Mouse (Mus musculus) right cerebral cortex, adult 2 months (tissue): ENCODE results near the gene Specc1.

ENCODE experiments used
- DNase-seq, 2 experiments: peaks; one replicate each; pipeline ENCODE4 v3.0.0; 2021 to 2022; ENCODE audit warnings: low spot score in 2 of 2

Specc1 gene

GRCm38 (mm10) chr11:62090321-62090720 is 133.8 kb downstream of the Specc1 start:
- no peak for DNase-seq

DNA sequence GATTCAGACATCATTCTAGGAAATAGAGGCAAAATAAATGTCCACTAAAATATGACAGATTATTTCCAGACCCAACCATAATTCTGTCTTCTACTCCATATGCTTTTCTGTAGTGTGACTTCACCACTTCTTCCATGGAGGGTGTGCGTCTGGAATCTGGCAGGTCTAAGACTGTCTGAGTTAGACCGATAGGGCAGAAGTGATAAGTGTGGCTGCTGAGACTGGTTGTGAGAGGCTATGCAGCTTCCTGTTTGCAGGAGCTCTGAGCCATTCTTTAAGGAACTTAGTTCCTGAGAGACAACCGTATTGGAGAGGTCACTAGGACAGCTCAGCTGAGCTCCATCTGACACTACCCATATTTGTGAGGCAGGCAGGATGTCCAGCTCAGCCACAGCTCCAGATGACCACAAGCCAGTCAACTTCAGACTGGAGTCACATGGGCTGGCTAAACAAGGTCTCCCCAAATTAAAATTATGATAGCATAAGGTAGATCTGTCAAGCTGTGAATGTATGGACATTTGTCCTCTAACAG is 146.9 kb downstream of the Specc1 start:
- DNase-seq: no peak

GRCm38 (mm10) chr11:62106401-62106871 is 149.9 kb downstream of the Specc1 start:
- DNase-seq: peak; percentile 36 to 62

DNA sequence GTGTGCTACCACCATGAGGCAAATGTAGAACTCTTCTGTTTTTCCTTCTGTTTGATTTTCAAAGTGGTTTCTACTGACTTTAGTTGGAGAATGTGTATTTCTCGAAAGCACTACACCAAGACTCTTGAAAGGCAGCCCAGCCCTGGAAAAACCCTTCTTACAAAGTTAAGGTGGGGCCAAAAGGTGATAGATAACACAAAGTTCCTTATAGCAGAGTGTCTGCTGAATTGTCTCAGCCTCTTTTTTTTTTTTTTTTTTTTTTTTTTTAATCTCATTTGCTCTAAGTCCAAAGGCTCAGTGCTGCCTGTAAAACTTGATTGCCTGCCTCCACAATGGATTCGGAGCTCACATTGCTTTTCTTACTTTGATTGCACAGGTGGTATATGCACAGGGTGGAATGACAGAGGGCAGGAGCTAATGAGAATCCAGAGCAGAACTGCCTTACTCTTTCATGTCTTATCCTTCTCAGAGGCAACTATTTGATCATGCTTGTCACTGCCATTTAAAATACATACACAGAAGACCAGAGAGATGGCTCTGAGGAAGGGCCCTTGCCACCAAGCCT is 150.8 kb downstream of the Specc1 start:
- DNase-seq: no peak

GRCm38 (mm10) chr11:62118561-62118960 is 162.0 kb downstream of the Specc1 start:
- DNase-seq: no peak

- DNase-seq: no peak
Observed at GRCm38 (mm10) chr11:62119871-62120270, 163.3 kb downstream of the Specc1 start.

GRCm38 (mm10) chr11:62121365-62121764 is 164.8 kb downstream of the Specc1 start:
- DNase-seq: no peak

- DNase-seq: peak; percentile 91 to 92
Observed at GRCm38 (mm10) chr11:62127692-62128091, 171.1 kb downstream of the Specc1 start.

DNA sequence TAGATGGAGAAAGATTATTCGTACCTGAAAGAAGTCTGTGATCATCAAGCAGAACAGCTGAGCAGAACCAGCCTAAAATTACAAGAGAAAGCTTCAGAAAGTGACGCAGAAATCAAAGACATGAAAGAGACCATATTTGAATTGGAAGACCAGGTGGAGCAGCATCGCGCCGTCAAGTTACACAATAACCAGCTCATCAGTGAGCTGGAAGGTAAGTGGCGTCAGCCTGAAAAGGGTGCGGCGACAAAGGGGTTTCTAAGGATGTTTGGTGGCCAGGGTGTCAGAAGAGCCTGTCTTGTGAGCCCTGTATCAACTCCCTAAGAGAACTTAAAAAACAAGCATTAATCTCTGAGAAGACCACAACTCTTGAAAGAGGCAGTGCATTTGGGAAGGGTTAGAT is 171.6 kb downstream of the Specc1 start:
- DNase-seq: no peak

DNA sequence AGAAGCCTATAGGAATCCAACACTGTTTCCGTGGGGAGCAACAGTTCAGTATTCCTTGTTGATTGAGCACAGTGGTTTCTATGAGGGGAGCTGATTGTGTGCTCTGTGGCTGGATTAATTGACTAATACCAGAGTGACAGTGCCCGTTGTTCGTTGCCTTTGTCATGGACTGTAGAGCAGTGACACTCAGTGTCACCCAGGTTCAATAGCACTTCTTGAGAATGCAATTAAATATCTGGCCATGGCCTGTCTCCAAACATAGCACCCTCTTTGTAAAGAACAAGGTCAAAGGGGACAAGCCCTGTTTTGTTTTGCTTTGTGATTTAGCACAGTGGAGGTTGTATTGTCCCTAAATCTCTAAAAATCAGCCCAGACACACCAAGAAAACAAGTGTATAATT is 173.6 kb downstream of the Specc1 start:
- DNase-seq: no peak

- no peak for DNase-seq
Observed at GRCm38 (mm10) chr11:62130685-62131295, 174.2 kb downstream of the Specc1 start.

DNA sequence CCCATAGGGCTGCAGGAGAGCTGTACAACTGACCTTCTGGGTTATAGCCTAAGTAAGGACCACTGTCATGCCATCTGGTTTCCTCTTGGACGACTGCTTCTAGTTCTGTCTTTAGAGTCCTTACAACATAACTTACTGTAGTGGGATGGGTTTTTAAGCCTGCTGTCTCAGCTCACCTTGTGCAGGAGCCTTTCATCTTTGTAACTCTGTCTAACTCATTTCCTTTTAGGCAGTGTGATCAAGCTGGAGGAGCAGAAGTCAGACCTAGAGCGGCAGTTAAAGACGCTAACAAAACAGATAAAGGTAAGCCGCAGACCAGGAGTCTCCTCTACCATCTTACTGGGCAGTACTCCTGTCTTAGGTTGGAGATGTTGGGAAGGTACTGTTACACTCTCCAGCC is 175.0 kb downstream of the Specc1 start:
- DNase-seq: no peak

DNA sequence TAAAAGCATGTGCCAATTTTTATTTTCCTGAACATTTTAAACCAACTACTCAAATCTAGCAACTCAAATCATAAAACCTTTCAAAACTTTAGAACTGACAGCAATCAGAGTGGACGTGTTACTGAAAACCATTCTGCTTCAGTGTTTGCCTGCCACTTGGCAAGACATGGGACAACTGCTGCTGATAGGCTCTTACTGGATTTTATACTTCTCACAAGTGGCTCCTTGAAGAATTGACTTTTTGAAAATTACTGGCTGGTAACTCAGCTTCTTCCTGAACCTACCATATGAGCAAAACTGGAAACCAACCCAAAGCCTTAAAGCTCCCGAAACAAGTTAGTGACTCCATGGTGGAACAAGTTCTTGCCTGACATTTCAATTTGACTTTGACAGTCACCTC is 177.6 kb downstream of the Specc1 start:
- no peak for DNase-seq

DNA sequence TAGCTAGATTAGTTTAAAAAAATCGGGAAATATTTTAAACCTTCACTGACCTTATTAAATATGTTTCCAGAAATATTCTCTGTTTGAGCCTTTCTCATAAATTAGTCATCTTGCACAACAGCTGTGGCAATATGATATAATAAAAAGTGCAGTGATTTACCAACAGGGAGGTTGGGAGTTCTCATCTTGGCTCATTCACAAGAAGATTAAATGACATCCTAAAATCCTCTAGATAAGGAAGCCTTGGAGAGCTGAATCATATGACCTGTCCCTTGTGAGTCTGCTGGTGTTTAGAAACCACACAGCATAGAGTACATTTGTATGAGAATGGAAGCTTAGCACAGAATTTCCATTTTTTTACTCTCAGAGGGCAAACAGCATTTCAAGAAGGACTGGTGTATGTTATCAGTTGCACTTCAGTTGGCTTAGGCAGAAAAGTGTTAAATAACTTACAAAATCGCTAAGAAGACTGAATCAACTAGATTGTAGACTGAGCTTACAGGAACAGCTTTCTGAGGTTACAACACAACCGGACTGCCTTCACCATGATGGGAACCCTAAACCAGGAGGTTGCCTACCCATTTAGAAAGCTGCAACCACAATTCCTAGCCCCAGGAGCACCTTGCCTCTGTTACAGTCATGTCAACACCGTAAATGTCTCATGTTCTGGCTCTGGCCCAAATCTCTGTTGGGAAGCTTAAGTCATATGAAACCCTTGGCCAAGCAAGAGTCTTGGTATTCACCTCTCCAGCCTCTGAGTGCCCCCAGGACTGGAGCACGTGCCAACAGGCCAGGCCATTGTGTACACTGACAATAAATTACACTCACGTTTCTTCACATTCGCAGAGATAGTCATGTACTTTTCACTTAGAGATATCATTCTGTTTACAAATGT is 188.9 kb downstream of the Specc1 start:
- DNase-seq: no peak

DNA sequence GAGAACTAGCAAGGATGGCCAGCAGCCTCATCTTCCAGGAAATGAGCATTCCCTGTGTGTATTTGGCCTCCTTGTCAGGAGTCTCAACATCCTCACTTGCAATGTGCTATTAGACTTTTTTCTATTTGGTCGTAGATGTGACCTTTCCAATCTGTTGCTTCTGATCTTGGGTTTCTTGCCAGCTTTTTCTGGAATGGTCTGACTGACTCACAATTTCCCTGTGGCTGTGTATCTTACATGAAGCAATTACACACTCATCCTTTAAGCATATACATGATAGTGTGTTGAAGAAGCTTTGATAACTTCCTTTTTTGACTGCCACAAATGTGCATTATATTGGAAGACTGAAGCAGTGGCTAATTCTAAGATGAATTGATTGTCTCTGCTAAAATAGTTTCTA is 190.1 kb downstream of the Specc1 start:
- DNase-seq: no peak

- DNase-seq: no peak
Observed at GRCm38 (mm10) chr11:62148026-62148425, 191.5 kb downstream of the Specc1 start.

DNA sequence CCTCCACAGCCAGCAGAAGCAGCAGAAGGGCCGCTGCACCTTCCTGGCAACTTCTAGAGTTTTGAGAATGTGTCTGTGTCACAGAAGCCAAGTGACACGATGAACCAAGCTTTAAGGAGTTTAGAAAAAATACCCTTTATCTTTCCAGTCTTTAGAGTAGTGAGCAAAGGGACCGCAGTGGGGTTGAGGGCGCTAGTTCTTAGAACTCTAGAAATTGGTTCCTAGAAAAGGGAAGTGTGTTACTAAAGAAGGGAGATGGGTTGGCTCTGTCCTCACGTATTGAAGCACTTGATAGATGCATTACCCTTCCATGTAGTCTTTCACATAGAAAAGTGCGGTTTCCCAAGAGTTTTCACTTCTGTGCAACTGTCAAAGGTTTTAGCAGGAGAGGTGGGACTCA is 191.9 kb downstream of the Specc1 start:
- DNase-seq: no peak

DNA sequence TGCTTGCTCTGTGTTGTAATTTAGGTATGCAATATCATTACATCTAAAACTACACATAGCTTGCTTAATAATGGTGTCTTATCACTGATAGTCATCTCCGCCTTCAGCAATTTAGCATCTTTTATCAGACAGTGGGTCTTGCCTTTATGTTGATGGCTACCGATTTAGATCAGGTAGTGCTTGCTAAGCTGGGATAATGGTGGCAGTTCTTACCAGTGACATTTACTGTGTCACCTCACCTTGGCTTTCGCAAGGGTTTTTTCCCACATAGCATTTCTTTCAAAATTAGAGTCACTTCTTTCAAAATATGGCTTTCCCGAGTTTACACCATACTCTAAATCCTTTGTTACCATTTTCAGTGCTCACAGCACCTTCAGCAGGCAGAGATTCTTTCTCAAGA is 196.5 kb downstream of the Specc1 start:
- no peak for DNase-seq

GRCm38 (mm10) chr11:62159803-62160202 is 203.2 kb downstream of the Specc1 start:
- no peak for DNase-seq

- no peak for DNase-seq
Observed at GRCm38 (mm10) chr11:62161450-62161849, 204.9 kb downstream of the Specc1 start.

DNA sequence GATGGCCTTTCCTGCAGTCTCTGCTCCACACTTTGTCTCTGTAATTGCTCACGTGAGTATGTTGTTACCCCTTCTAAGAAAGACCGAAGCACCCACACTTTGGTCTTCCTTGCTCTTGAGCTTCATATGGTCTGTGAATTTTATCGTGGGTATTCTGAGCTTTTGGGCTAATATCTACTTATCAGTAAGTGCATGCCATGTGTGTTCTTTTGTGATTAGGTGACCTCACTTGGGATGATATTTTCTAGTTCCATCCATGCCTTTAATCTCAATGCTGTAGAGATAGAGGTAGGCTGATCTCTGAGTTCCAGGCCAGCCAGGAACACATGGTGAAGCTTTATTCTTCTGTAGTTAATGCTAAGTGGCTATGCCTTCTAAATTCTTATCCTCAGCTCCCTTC is 207.8 kb downstream of the Specc1 start:
- no peak for DNase-seq

DNA sequence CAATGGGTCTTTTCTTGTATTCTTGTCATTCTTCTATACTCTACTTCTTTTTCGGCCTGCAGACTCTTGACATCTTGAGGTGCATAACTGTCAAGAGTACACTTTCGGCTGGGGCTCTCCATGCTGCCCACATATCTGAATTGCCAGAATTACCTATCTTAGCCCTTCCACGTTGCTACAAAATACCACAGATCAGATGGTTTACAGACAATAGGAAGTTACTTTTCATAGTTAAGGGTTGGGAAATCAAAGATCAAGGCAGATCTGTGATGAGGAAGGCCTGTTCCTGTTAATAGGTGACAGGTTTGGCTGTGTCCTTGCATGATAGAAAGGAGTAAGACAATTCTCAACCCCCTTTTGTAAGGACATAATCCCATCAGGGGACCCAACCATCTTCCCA is 209.9 kb downstream of the Specc1 start:
- DNase-seq: no peak

DNA sequence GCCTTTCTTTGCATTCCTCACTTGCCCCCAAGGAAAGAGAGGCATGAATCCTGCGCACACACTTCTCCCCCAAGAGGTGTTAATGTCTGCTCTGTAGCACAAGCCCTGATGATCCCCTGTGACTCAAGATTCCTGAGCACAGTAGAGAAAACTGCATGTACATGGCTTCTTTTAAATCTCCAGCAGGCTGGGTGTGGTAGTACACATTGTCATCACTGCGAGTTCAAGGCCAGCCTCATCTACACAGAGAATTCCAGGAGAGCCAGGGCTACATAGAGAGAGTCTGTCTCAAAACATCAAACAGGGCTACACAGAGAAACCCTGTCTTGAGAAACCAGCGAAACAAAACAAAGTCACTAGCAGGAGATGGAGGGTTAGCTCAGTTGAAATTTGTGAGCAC is 211.6 kb downstream of the Specc1 start:
- no peak for DNase-seq
